Mouse (Mus musculus): ENCODE results near the gene Dennd1a. TPM values are rescaled to one million over a fixed set of nuclear protein-coding genes. Genes with fewer than 3 reads are reported as not detected.

Dennd1a gene
- polyA plus RNA-seq, 1 experiment from 2014 or later = 10.3 TPM

GRCm38 (mm10) chr2:37768903-37769302 is 518.3 kb downstream of the Dennd1a start:
- no peak overlapping the region for H3K9ac ChIP-seq
- no peak overlapping the region for H3K4me2 ChIP-seq
- WGBS = 60% methylated on average over 2 of the region's 2 CpGs
- no peak overlapping the region for H3K4me3 ChIP-seq (replicated peaks)
- H3K36me3 ChIP-seq = no peaks in the 10 kb centered on the region
- no peak for ATAC-seq (ENCODE audit: insufficient read depth, low FRiP score, low read depth)
- no peak overlapping the region for H3K27ac ChIP-seq
- no peaks in the 10 kb centered on the region for H3K9me3 ChIP-seq
- peaks cover 40% of the 10 kb centered on the region for H3K4me1 ChIP-seq
- peaks cover 19% of the 10 kb centered on the region; the same call in 1 of the 2 replicates for H3K27me3 ChIP-seq (replicated peaks)

DNA sequence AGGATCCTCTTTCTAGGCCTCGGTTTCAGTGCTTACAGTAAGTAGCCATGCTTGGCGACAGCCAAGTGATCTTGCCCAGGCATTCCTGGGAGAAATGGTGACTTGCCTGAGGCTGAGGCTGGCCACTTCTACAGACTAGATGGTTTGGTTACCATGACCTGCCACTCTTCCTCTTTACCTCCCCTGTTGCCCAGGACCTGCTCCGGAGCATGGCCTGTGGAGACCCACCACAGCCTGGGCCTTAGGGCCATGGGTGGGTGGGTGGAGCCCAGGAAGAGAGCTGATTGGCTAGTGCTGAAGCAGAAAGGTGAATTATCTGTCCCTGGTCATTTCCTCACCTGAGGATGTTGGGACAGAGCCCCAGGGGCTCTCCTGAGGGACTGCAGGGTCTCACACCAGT is 519.5 kb downstream of the Dennd1a start:
- Histone ChIP-seq H3K9ac (no peak overlapping the region), H3K27ac (no peak overlapping the region), H3K4me3 (replicated peaks) (no peak overlapping the region), H3K36me3 (no peaks in the 10 kb centered on the region), H3K27me3 (replicated peaks) (peaks cover 19% of the 10 kb centered on the region; the same call in 1 of the 2 replicates), H3K4me1 (peaks cover 43% of the 10 kb centered on the region), H3K4me2 (no peak overlapping the region), H3K9me3 (no peaks in the 10 kb centered on the region)
- ATAC-seq (ENCODE audit: insufficient read depth, low FRiP score, low read depth) = no peak
- WGBS = 76% methylated on average over 3 of the region's 3 CpGs

DNA sequence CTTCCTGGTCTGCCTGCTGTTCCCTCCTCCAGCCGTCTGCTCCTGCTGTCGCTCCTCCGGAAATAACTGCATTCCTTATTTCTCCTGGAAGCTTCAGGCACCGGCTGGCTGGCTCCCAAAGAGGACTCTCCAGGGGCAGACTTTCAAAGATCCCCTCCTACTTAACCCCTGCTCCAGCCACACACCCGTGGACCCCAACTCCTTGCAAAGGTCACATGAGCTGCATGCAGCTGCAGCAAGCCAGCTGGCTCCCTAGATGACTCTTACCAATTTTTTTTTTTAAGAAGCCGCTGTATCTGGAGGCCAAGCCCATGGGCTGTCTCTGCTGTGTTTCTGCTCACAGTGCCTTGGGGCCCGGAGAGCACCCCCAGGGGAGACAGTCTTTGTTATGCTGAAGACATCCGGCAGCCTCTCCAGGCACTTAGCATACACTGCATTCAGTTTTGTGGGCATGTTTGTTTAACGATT is 520.1 kb downstream of the Dennd1a start:
- no peak overlapping the region for H3K4me3 ChIP-seq (replicated peaks)
- H3K4me2 ChIP-seq = peak overlapping the region; percentile 29; the same call in 1 of the 2 replicates
- no peak overlapping the region for H3K9ac ChIP-seq
- H3K27me3 ChIP-seq (replicated peaks) = peaks cover 19% of the 10 kb centered on the region; the same call in 1 of the 2 replicates
- ATAC-seq (ENCODE audit: insufficient read depth, low FRiP score, low read depth) = no peak
- H3K9me3 ChIP-seq = no peaks in the 10 kb centered on the region
- peaks cover 43% of the 10 kb centered on the region for H3K4me1 ChIP-seq
- H3K27ac ChIP-seq = no peak overlapping the region; the same call in 1 of the 2 replicates
- 13% methylated on average over 9 of the region's 9 CpGs for WGBS
- no peaks in the 10 kb centered on the region for H3K36me3 ChIP-seq

- WGBS = 60% methylated on average over 11 of the region's 11 CpGs
- Histone ChIP-seq H3K36me3 (no peaks in the 10 kb centered on the region), H3K4me2 (no peak overlapping the region), H3K27me3 (replicated peaks) (peaks cover 19% of the 10 kb centered on the region; the same call in 1 of the 2 replicates), H3K27ac (no peak overlapping the region), H3K4me1 (peaks cover 37% of the 10 kb centered on the region), H3K9me3 (no peaks in the 10 kb centered on the region), H3K9ac (no peak overlapping the region), H3K4me3 (replicated peaks) (no peak overlapping the region)
- ATAC-seq (ENCODE audit: insufficient read depth, low FRiP score, low read depth) = no peak
These were observed 521.0 kb downstream of the Dennd1a start for GRCm38 (mm10) chr2:37766027-37766761.

GRCm38 (mm10) chr2:37765082-37765483 is 522.1 kb downstream of the Dennd1a start:
- Histone ChIP-seq H3K36me3 (no peaks in the 10 kb centered on the region), H3K9ac (no peak overlapping the region), H3K4me1 (peaks cover 37% of the 10 kb centered on the region), H3K27ac (no peak overlapping the region), H3K4me3 (replicated peaks) (no peak overlapping the region), H3K27me3 (replicated peaks) (peaks cover 24% of the 10 kb centered on the region; the same call in 1 of the 2 replicates), H3K9me3 (no peaks in the 10 kb centered on the region), H3K4me2 (no peak overlapping the region; the same call in 1 of the 2 replicates)
- WGBS = 26% methylated on average over 21 of the region's 21 CpGs
- no peak for ATAC-seq (ENCODE audit: insufficient read depth, low FRiP score, low read depth)

DNA sequence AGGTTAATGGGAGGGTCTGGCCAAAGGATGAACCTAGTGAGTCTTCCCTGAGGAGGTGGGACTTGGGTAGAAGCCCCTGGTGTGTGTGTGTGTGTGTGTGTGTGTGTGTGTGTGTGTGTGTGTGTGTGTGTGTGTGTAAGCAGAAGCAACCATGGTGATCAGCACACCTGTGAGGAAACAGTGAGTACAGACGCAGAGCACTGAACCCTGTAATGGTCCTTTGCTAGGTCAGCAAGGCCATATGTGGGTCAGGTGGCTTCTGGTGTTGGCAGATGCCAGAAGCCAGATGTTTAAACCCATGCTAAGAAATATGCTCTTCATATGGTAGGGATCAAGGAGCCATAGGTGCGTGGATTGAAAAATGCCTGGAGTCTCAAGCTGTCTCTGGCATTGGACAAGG is 522.7 kb downstream of the Dennd1a start:
- Histone ChIP-seq H3K27ac (no peak overlapping the region), H3K36me3 (no peaks in the 10 kb centered on the region), H3K27me3 (replicated peaks) (peaks cover 24% of the 10 kb centered on the region; the same call in 1 of the 2 replicates), H3K9me3 (no peaks in the 10 kb centered on the region), H3K4me3 (replicated peaks) (no peak overlapping the region), H3K4me2 (no peak overlapping the region), H3K4me1 (peaks cover 37% of the 10 kb centered on the region), H3K9ac (no peak overlapping the region)
- no peak for ATAC-seq (ENCODE audit: insufficient read depth, low FRiP score, low read depth)
- 87% methylated on average over 2 of the region's 2 CpGs for WGBS

- no peak overlapping the region for H3K4me3 ChIP-seq (replicated peaks)
- no peaks in the 10 kb centered on the region for H3K9me3 ChIP-seq
- peaks cover 18% of the 10 kb centered on the region; the same call in 1 of the 2 replicates for H3K27me3 ChIP-seq (replicated peaks)
- no peak for ATAC-seq (ENCODE audit: insufficient read depth, low FRiP score, low read depth)
- H3K27ac ChIP-seq = no peak overlapping the region
- 21% methylated on average over 3 of the region's 3 CpGs for WGBS
- no peaks in the 10 kb centered on the region for H3K36me3 ChIP-seq
- no peak overlapping the region for H3K4me2 ChIP-seq
- peaks cover 33% of the 10 kb centered on the region for H3K4me1 ChIP-seq
- no peak overlapping the region for H3K9ac ChIP-seq
These were observed 523.6 kb downstream of the Dennd1a start for GRCm38 (mm10) chr2:37763638-37764037.

- 51% methylated on average over 6 of the region's 6 CpGs for WGBS
- peaks cover 13% of the 10 kb centered on the region; the same call in 1 of the 2 replicates for H3K27me3 ChIP-seq (replicated peaks)
- no peak for ATAC-seq (ENCODE audit: insufficient read depth, low FRiP score, low read depth)
- H3K4me3 ChIP-seq (replicated peaks) = no peak overlapping the region
- H3K4me1 ChIP-seq = peaks cover 19% of the 10 kb centered on the region
- no peaks in the 10 kb centered on the region for H3K9me3 ChIP-seq
- H3K27ac ChIP-seq = no peak overlapping the region
- H3K4me2 ChIP-seq = no peak overlapping the region
- H3K9ac ChIP-seq = no peak overlapping the region
- no peaks in the 10 kb centered on the region for H3K36me3 ChIP-seq
These were observed 526.6 kb downstream of the Dennd1a start for GRCm38 (mm10) chr2:37760633-37761032.

DNA sequence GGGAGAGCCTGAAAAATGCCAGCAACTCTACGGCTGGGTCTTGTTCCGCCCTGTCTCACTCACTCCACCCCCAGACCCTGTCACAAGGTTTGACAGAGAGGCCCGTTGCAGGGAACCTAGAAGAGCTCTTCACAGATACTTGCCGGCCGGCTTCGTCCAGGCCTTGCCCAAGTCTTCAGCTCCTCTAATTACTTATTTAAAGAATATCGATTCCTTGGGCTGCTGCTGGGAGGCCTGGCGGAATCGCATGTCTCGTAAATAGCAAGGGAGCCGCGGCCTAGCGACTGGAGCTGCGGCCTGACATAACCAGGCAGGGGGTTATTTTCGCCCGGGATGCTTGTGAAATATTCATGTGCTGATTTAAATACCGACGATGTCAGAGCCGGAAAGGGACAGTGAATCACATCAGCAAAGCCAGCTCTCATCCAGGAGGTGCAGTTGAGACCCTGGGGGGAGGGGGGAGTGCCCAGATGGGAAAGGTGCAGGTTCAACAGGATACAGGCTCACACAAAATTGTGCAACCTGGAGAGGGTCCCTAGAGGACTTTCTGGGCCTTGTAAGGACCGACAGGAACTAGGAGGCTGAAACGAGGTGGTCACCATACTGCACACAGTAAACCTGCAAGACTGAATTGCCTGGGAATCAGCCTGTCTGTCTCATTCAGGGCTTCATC is 528.7 kb downstream of the Dennd1a start:
- no peaks in the 10 kb centered on the region for H3K9me3 ChIP-seq
- 0 out of 2 replicates have a peak overlapping the region, but pooled peaks have one; percentile 9 for H3K4me3 ChIP-seq (replicated peaks)
- H3K36me3 ChIP-seq = no peaks in the 10 kb centered on the region
- no peak overlapping the region for H3K27ac ChIP-seq
- 0 out of 2 replicates have a peak, but pooled peaks have one; percentile 12 for ATAC-seq (ENCODE audit: insufficient read depth, low FRiP score, low read depth)
- H3K9ac ChIP-seq = no peak overlapping the region
- 23% methylated on average over 21 of the region's 21 CpGs for WGBS
- H3K4me2 ChIP-seq = peak overlapping the region; percentile 16
- peaks cover 11% of the 10 kb centered on the region for H3K4me1 ChIP-seq
- 0 out of 2 replicates have a peak, but pooled peaks cover 6% of the 10 kb centered on the region for H3K27me3 ChIP-seq (replicated peaks)

GRCm38 (mm10) chr2:37757784-37758183 is 529.4 kb downstream of the Dennd1a start:
- WGBS = 81% methylated on average over 4 of the region's 4 CpGs
- Histone ChIP-seq H3K9me3 (no peaks in the 10 kb centered on the region), H3K4me1 (peaks cover 9% of the 10 kb centered on the region), H3K4me3 (replicated peaks) (no peak overlapping the region), H3K9ac (no peak overlapping the region), H3K27me3 (replicated peaks) (0 out of 2 replicates have a peak, but pooled peaks cover 6% of the 10 kb centered on the region), H3K27ac (no peak overlapping the region), H3K4me2 (peak overlapping the region; percentile 16; the same call in 1 of the 2 replicates), H3K36me3 (no peaks in the 10 kb centered on the region)
- ATAC-seq (ENCODE audit: insufficient read depth, low FRiP score, low read depth) = no peak

DNA sequence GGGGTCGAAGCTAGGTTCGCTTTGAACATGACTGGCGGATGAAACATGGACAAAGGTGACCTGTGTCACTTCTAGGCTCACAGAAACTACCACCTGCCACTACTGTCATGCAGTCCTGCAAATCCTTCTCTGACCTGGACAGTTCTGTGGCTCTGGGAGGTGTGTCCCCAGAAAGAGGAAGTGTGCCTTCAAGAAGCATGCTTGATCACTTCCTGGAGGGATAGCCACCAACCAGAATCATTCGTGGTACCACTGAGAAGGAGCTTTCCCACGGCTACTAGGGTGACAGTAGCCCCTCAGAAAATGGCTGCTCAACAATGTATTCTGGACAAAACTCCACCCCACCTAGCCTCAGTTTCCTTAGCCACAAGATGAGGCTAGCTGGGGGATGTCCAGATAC is 530.2 kb downstream of the Dennd1a start:
- Histone ChIP-seq H3K27me3 (replicated peaks) (0 out of 2 replicates have a peak, but pooled peaks cover 6% of the 10 kb centered on the region), H3K4me2 (no peak overlapping the region), H3K4me3 (replicated peaks) (no peak overlapping the region), H3K9me3 (no peaks in the 10 kb centered on the region), H3K4me1 (peaks cover 9% of the 10 kb centered on the region), H3K27ac (no peak overlapping the region), H3K36me3 (no peaks in the 10 kb centered on the region), H3K9ac (no peak overlapping the region)
- 75% methylated on average over 5 of the region's 5 CpGs for WGBS
- no peak for ATAC-seq (ENCODE audit: insufficient read depth, low FRiP score, low read depth)
